ENCODE assay signal across 23 mouse cellular contexts in genomic region chr6:73792207-73792606, GRCm38 (mm10).
DNase-seq lines count a peak whose midpoint lies in the region; ATAC-seq and TF ChIP-seq lines count a peak whose summit lies in the region.
"Had no signal": no experiment of that assay in that cellular context is flagged by ENCODE, and none has a peak within 500 bp of the region (broad histone marks: within the 10 kb centered on the region; RNA-seq: fewer than 3 reads in every experiment).

No protein-coding gene starts in this region.

- H3K4me1 ChIP-seq in forebrain, embryonic 13.5 days = no peaks in the 10 kb centered on the region
- H3K4me1 ChIP-seq in forebrain, embryonic 12.5 days = no peaks in the 10 kb centered on the region
- no peaks in the 10 kb centered on the region for H3K4me1 ChIP-seq in kidney, postnatal 0 days (replicated peaks; ENCODE audit: insufficient read depth, low read length)
- H3K4me1 ChIP-seq: limb, embryonic 10.5 days; midbrain, embryonic 12.5 days; neural tube, embryonic 12.5 days had no signal

- peak; percentile 48; the same call in 1 of the 2 replicates for ATAC-seq in forebrain, embryonic 13.5 days
- ATAC-seq in forebrain, embryonic 12.5 days (ENCODE audit: low FRiP score) = no peak
- 0 out of 2 replicates have a peak, but pooled peaks have one; percentile 33 for ATAC-seq in kidney, postnatal 0 days (replicated peaks; ENCODE audit: low FRiP score, low read depth)
- no peak for ATAC-seq in cerebellum, adult (ENCODE audit: insufficient number of reproducible peaks, low FRiP score, low TSS enrichment)
- ATAC-seq: liver, postnatal 0 days; Patski had no signal

- DNase-seq in kidney, postnatal 0 days (ENCODE audit: low spot score) = no peak
- DNase-seq in kidney, adult 11 months = no peak
- peak; percentile 11 for DNase-seq in right cerebral cortex, adult 18-20 months
- DNase-seq in right cerebral cortex, postnatal 14 days = no peak
- no peak for DNase-seq in embryo, embryonic 9.5 days (ENCODE audit: extremely low spot score)
- DNase-seq: adrenal gland, adult 8-10 months; cerebellum, adult 11 months; cerebellum, postnatal 14 days; gastrocnemius, postnatal 14 days; heart, adult 18-20 months; heart, postnatal 36 days; kidney, postnatal 4 days; liver, postnatal 0 days; lung, postnatal 10 days had no signal

- no peaks in the 10 kb centered on the region for H3K9me3 ChIP-seq in forebrain, embryonic 13.5 days (replicated peaks)
- no peaks in the 10 kb centered on the region for H3K9me3 ChIP-seq in forebrain, embryonic 12.5 days
- no peaks in the 10 kb centered on the region for H3K9me3 ChIP-seq in kidney, postnatal 0 days (replicated peaks; ENCODE audit: low read length)
- H3K9me3 ChIP-seq: limb, embryonic 10.5 days; midbrain, embryonic 12.5 days; neural tube, embryonic 12.5 days had no signal

- H3K4me2 ChIP-seq in forebrain, embryonic 13.5 days = no peak overlapping the region
- H3K4me2 ChIP-seq in forebrain, embryonic 12.5 days = no peak overlapping the region
- H3K4me2 ChIP-seq in kidney, postnatal 0 days (ENCODE audit: low read length) = no peak overlapping the region
- H3K4me2 ChIP-seq: hindbrain, embryonic 14.5 days; midbrain, embryonic 12.5 days; neural tube, embryonic 12.5 days had no signal

- WGBS in forebrain, embryonic 13.5 days = 57% methylated on average over 4 of the region's 4 CpGs
- 63% methylated on average over 4 of the region's 4 CpGs for WGBS in forebrain, embryonic 12.5 days
- 55% methylated on average over 4 of the region's 4 CpGs for WGBS in kidney, postnatal 0 days

- H3K36me3 ChIP-seq in forebrain, embryonic 13.5 days (ENCODE audit: poor library complexity, severe bottlenecking) = no peaks in the 10 kb centered on the region
- no peaks in the 10 kb centered on the region for H3K36me3 ChIP-seq in forebrain, embryonic 12.5 days (replicated peaks)
- no peaks in the 10 kb centered on the region for H3K36me3 ChIP-seq in kidney, postnatal 0 days (ENCODE audit: insufficient read depth, low read length)
- H3K36me3 ChIP-seq: limb, embryonic 10.5 days; midbrain, embryonic 12.5 days; neural tube, embryonic 12.5 days had no signal

- H3K4me3 ChIP-seq in forebrain, embryonic 13.5 days = no peak overlapping the region
- no peak overlapping the region for H3K4me3 ChIP-seq in forebrain, embryonic 12.5 days (replicated peaks)
- no peak overlapping the region for H3K4me3 ChIP-seq in kidney, postnatal 0 days (replicated peaks; ENCODE audit: low read depth, low read length)
- H3K4me3 ChIP-seq: limb, embryonic 10.5 days; midbrain, embryonic 12.5 days; neural tube, embryonic 12.5 days had no signal

- H3K27ac ChIP-seq in forebrain, embryonic 13.5 days = no peak overlapping the region
- H3K27ac ChIP-seq in forebrain, embryonic 12.5 days = no peak overlapping the region
- H3K27ac ChIP-seq in kidney, postnatal 0 days = no peak overlapping the region
- H3K27ac ChIP-seq: hindbrain, embryonic 14.5 days; limb, embryonic 10.5 days; midbrain, embryonic 12.5 days; neural tube, embryonic 12.5 days; stomach, postnatal 0 days had no signal

- no peak for TF ChIP-seq CTCF in kidney, postnatal 0 days (IDR thresholded peaks at IDR 0.05; ENCODE audit: low read depth)

- no peaks in the 10 kb centered on the region for H3K27me3 ChIP-seq in forebrain, embryonic 13.5 days
- no peaks in the 10 kb centered on the region for H3K27me3 ChIP-seq in forebrain, embryonic 12.5 days
- no peaks in the 10 kb centered on the region for H3K27me3 ChIP-seq in kidney, postnatal 0 days (ENCODE audit: insufficient read depth, low read length)
- H3K27me3 ChIP-seq: midbrain, embryonic 12.5 days; neural tube, embryonic 12.5 days; Patski had no signal

- H3K9ac ChIP-seq in forebrain, embryonic 13.5 days = no peak overlapping the region
- H3K9ac ChIP-seq in forebrain, embryonic 12.5 days = no peak overlapping the region
- H3K9ac ChIP-seq in kidney, postnatal 0 days (ENCODE audit: low read depth, low read length) = no peak overlapping the region
- H3K9ac ChIP-seq: hindbrain, embryonic 14.5 days; liver, postnatal 0 days; midbrain, embryonic 12.5 days; neural tube, embryonic 12.5 days had no signal

Comparison
In these comparisons a context has a peak if more than half of its experiments do, and no peak if none do; other contexts are left out.
1. ATAC-seq: peak in forebrain, embryonic 13.5 days (single experiment) and kidney, postnatal 0 days (single experiment); none in forebrain, embryonic 12.5 days (single experiment) and cerebellum, adult (single experiment).